Mouse (Mus musculus): Measurements from ENCODE around the gene Anpep. TPM values are rescaled to one million over a fixed set of nuclear protein-coding genes. Genes with fewer than 3 reads are reported as not detected.
"Not testable (repeated sequence)": the region's sequence is repeated elsewhere in the genome, so short reads cannot be mapped to it uniquely, and the experiment has no call there.

The Anpep gene
- total RNA-seq, 4 experiments from 2014 or later, result 10.5 to 21.9 (median 15.4) TPM

DNA sequence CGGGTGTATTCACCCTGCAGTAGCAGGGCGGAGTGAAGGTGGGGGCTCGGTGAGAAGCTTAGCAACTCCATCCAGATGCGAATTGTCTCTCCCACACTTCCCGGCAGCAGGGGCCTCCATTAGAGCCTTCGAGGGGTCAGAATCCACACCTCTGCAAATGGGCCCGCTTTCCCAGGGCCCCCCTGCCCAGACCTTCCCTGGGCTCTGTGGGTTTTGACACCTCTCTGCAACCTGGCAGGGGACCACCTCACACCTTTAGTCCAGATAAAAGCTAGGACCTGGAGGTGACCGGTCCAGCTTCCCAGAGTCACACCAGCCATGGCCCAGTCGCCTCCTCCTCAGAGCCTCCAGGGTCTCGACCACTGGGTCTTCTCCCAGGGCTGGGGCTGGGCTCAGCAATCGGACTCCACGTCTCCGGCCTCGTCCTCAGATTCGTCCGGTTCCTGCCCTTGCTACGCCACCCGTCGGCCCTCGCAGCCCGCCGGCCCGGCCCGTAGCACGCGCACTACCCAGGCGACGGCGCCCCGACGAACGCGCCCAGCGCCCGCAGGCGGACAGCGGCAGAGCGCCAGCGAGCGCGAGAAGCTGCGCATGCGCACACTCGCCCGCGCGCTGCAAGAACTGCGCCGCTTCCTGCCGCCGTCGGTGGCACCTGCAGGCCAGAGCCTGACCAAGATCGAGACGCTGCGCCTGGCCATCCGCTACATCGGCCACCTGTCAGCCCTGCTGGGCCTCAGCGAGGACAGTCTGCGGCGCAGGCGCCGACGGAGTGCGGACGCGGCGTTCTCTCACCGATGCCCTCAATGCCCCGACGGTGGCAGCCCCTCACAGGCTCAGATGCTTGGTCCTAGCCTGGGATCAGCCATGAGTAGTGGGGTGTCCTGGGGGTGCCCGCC, 50.0 kb downstream of the Anpep start, which contains the start of gene Mesp2:
Gene Mesp2 (plus strand): TSS at position 117 of the 896 bp plus-strand sequence.
- peak; percentile 50 for DNase-seq

DNA sequence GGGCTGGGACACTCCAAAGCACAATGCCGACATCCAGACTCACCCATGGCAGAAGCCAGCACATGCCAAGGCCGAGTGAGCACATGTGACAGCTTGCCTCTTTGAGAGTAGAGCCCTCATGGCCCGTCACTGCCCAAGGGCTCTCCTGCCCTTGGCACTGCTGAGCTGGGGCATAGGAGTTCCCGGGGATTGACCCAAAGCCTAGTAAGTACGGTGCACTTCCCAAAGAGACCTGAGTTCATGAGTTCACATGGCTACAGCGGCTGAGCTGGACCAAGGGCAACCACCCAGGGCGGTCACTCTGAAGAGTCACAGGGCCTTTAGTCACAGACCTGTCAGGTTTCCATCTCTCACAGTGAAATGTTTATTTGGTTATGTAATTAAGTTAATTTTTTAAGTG, 52.3 kb downstream of the Anpep start:
- DNase-seq, result peak; percentile 43

DNA sequence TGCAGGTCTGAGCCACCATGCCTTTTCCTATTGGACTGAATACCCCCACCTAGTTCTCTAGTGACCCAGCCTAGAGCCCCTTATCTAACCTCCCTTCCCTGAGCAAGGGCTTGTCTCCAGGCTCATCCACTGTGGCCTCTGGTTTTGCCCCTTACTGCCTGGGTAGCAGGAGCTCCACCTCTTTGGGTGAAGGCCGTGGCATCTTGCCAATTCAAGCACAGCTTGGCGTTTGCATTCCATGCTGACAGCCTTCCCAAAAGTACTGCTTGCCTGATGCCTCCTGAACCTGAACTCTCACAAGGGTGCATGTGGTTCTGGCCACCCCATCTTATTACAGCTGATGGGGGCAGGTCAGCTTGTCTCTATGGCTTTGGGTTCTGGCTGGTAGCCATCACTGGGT, 57.0 kb downstream of the Anpep start:
- peak; percentile 70 for DNase-seq

DNA sequence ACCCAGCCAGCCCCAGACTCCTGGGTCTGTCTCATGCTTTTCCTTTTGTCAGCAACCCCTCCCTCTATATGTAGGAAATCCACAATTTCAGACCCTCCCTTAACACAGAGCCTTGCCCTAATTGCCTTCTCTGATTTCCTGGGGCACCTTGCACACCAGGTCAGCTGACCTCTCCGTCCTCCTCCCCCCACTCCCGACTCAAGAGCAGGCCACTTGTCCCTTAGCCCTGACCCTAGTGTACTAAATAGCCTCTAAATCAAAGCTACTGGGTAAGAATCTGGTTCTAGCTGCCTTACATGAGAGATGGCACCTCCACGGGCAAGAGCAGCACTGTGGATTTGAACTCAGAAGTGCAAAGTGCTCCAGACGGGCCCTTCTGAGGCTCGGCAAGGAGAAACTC, 58.8 kb downstream of the Anpep start:
- no peak for DNase-seq

DNA sequence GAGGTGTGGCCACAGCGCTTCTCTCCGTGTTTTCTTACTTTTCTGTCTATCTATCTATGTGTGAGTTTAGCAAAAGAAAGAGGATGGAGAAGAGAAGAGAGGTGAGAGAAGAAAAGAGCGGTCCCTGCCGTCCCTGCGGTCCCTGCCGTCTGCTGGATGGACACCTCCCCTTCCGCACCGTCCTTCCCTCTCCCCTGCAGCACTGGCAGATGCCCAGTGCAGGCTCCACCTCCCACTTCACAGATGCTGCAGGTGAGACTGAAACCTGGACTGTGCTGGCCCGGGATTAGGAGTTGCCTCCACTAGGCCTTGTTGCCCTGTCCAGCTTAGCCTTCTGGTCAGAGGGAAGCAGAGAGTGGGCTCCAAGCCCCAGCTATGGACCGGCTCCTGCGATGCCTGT, 59.5 kb downstream of the Anpep start:
- no peak for DNase-seq

DNA sequence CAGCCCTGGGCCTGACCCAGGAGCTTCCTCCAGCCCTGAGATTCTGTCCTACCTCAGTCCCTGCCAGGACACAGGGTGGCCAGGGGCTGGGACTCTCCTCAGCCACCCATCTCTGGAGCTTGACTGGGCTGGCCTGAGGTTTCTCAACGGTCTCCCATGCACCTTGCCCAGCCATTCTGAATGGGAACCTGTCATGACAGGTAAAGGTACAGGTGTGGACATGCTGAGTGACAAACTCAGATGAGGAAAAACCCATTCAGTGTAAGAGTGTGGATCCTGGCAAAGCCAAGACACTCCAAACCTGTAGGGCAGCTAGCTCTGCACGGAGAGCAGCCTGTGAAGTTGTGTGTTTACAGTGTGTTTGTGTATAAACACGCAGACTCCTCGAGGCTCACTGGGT, 60.5 kb downstream of the Anpep start:
- DNase-seq, result no peak

DNA sequence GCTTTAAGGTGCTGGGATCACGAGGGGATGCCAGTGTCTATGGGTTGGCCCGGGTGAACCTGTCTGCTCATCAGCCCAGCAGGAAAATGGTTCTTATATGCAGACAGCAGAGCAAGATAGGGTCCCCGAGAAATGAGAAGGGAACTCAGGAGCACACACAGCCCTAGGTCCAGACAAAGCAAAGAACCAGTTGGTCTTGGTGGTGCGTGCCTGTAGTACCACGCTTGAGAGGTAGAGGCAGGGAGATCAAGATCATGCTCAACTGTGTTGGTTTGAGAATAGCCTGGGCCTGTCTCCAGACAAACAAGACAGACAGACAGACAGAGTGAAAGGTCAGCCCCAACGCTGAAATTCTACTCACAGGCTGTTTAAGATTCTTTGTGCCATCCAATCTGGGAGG, 61.4 kb downstream of the Anpep start:
- DNase-seq, result no peak

DNA sequence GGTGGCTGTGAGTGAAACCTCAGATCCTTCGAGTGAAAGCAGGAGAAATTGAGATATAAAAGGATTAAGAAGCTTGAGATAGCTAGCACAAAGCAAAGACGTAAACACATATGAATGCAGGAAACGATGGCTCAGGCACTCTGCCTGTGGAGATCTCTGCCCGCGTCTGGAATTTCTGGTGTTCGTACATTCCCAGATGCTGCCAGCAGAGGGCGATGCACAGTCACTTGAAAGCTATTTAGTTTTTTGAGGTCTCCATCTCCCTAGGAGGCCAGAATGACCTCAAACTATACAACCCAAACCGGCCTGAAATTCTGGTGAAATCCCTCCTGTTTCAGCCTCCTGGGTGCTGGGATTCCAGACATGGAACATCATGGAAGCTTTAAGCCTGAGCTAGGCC, 61.8 kb downstream of the Anpep start:
- peak; percentile 58 for DNase-seq

DNA sequence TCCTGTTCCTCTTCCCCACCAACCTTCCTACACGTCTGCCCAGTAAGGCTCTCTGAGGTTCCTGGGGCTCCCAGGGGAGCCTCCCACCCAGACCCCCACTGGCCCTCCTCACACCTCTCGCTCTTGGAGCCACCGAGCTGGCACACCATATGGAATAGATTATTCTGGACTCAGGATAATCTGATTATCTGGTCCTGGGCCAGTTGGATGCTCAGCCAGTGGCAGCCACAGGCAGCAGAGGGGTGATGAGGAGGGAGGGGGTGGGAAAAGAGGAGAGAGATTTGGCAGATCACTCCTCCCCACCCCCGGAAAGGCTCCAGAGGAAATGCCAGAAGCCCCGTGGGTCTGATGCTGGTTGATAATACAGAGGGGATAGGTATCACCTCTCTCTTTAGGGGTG, 62.3 kb downstream of the Anpep start:
- DNase-seq, result no peak

DNA sequence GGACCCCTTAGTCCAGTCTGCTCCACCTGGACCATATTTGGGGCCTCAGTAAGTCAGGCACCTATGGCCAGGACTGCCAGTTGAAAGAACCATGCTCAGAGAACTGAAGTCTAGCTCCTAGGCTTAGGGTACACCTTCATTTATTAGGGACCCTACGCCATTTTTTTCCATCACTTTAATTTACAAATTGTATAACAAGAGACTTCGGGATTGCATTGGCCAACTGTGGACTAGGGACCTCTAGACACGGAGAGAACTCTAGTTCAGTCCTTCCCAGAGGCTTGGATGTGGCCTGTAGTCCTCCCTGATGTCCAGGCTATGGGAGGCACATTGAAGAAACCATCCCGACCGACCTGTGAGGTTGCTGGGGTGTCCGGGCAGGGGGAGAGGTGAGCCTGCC, 67.2 kb downstream of the Anpep start, which contains the start of gene Mesp1:
Gene Mesp1 (minus strand): TSS at position 101 of the 400 bp plus-strand sequence.
- DNase-seq, result no peak

DNA sequence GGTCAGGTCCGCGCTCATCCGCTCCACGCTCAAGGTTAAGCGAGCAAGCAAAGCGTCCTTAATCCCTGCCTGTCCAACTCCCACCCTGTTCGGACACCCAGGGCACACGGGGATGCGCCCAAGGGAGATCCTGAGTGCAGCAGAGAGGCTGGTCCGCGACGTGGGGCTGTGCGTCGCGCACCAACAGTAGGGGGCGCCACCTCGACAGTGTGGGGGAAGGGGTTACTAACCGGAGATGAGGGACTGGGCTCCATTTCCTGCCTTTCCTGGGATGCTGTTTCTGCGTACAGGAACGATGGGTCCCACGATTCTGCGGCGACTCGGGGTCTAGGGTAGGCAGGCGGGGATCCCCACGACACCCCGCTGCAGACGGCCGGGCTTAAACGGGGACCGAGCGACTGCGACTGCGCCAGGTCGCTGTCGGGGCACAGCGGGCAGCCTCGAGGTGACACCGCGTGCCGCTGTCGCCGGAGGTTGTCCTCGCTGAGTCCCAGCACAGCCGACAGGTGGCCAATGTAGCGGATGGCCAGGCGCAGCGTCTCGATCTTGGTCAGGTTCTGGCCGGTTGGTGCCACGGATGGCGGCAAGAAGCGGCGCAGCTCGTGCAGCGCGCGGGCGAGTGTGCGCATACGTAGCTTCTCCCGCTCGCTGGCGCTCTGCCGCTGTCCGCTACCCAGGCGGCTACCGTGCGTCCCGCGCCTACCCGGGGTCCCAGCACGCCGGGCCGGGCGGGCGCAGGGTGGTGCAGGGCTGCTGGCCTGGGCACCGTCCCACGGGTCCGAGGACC, 68.0 kb downstream of the Anpep start:
- DNase-seq, result no peak

DNA sequence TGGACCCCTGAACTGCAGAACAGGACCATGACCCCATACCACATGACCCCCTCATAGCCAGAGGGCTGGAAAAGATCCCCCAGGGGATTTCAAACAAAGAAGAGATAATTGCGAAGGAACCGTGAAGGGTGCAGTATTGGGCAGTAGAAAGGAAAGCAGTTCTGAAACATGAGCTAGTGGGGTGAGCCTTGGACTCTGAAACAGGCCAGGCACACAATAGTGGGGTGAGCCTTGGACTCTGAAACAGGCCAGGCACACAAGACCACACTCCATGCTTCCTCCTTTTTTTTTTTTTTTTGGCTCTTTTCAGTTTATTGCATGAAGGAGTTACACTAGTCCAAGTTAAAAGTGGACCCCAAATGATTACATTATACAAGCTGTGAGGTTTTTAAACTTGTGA, 71.0 kb downstream of the Anpep start:
- DNase-seq, result not testable (repeated sequence)

DNA sequence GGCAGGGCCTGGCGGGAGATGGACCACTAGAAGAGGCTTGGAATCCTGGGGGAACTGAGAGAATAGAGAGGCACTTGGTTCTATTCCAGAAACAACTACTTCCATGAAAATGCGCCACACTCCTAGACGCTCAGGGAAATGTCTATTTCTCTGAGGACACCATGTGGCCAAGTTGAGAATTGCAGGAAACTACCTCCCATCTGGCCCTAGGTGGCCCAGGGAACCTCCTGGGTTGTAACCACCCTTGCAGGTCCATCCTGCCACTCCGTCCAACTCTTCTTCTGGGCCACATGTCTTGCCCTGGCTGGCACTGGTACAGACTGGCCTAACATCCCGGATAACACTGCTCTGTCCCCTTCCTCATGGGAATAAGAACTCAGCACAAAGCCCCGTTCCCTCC, 74.6 kb downstream of the Anpep start:
- DNase-seq, result peak; percentile 47

DNA sequence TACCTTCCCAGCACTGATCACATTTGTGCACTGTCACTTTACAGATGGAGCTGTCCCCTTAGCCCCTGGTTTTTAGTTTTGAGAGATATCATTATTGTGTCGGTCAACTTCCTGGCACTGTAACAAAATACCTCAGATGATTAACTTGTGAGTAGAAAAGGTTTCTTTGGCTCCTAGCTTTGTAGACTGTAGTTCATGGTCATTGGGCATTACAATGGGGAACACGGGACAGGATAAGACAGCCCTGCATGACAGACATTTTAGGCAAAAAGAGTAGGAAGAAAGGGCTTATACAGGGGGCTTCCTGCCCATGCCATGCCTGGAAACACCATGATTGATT, 78.4 kb downstream of the Anpep start:
- no peak for DNase-seq

DNA sequence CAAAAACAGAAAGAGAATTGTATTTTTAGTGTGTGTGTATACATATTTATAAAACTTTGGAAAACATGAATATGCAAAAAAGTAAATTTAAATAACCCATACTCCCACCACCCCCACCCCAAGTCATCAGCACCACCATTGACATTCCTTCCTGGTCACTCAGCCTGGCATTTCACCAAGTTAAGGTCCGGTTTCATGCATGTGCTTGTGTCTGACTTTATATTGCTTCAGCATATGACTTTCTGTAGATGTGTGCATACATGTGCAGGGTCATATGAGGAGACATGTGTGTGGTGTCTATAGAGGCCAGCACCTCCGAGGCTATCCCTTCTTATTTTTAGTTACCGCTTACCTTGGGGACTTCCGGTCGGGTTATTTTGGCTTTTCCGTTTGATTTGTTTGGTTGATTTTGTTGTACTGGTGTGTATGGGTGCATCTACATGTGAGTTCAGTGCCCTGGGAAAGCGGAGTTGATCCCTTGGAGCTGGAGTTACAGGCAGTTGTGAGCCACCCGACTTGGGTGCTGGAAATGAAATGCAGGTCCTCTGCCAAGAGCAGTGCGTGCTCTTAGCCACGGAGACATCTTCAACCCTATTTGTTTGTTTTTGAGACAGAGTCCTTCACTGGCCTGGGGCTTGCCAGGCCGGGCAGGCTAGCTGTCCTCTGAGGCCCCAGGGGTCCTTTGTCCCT, 78.9 kb downstream of the Anpep start:
- no peak for DNase-seq

DNA sequence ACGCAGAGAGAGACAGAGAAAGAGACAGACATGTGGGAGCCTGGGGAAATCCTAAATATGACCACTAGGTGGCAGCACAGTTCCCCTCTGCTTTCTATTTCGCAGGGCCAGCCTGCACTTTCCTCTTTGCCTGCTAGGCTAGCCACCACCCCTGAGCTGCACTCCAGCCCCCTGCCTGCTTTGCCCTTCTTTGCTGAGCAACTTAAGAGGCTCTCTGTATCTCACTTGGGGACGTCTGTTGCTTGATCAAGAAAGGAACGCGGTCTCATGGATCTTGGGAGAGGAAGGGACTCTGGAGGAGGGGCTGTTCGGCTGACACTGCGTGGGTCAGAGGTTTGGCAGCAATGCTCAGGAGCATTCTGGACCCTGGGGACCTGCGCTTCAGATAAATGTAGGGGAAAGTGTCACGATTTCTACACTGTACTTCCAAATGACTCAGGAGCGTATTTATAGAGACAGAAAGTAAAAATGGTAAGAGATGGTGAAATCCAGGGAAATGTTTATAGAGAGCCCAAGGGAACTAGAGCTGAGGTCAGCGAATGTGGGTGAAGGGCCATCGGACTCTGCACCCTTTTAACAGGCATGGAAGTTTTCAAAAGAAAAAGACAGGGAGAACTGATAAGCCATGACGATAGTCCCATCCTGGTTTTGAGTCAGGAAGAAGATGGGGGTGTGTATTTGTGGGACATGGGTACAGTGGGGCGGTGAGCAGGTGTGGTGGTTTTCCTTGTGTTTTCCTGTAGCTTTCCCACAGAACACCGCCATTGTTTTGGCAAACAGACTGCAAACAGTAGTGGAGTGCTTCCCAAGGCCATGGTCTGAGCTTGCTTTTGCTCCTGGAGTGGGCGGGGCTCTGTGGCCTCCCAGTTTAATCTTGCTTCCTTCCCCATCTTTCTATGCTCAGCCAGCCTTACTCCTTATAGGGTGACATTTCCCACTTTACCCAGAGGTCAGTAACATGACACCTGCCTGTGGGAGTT, 79.9 kb downstream of the Anpep start:
- DNase-seq, result peak; percentile 65

Other genes with a start within 250 kb of the Anpep start
- 10 to 100 TPM; 28.1 to 57.4 (median 34.7) TPM for gene Rhcg, start 243.4 kb downstream of the Anpep start, total RNA-seq (2022)
- under 1 TPM; 0.05 to 0.59 (median 0.12) TPM for gene Ticrr, start 200.9 kb downstream of the Anpep start, total RNA-seq (2022)
- 1 to 10 TPM; 2.8 to 6.4 (median 4.2) TPM for gene Kif7, start 145.3 kb downstream of the Anpep start, total RNA-seq (2022)
- 100 to 1,000 TPM; 277 to 564 (median 391) TPM for gene Plin1, start 128.2 kb downstream of the Anpep start, total RNA-seq (2022)
- gene Pex11a, start 117.9 kb downstream of the Anpep start, total RNA-seq (2022), result 10 to 100 TPM; 52.5 to 60.1 (median 54.5) TPM
- gene Wdr93, start 117.9 kb downstream of the Anpep start, total RNA-seq (2022), result 1 to 10 TPM in 3 of 4 experiments, under 1 TPM in 1; 0.99 to 1.6 (median 1.3) TPM
- not detected for gene Mesp1, start 67.3 kb downstream of the Anpep start, total RNA-seq (2022)
- 1 to 10 TPM in 1 of 4 experiments, under 1 TPM in 3; 0.41 to 1.5 (median 0.62) TPM for gene Mesp2, start 50.3 kb downstream of the Anpep start, total RNA-seq (2022)
- gene Ap3s2, start 59.6 kb upstream of the Anpep start, total RNA-seq (2022), result 10 to 100 TPM; 27.3 to 32.1 (median 30.7) TPM
- 10 to 100 TPM; 16.9 to 27.6 (median 22.9) TPM for gene Arpin, start 74.3 kb upstream of the Anpep start, total RNA-seq (2022)
- gene Zfp710, start 163.8 kb upstream of the Anpep start, total RNA-seq (2022), result 10 to 100 TPM; 14.3 to 34.1 (median 25.3) TPM

All from adrenal gland, adult 8-10 months (tissue).